Mouse (Mus musculus) midbrain, embryonic 13.5 days (tissue): ENCODE data around the gene Nhsl1. TPM values are rescaled to one million over a fixed set of nuclear protein-coding genes. Genes with fewer than 3 reads are reported as not detected.
"Not testable (repeated sequence)": the region's sequence is repeated elsewhere in the genome, so short reads cannot be mapped to it uniquely, and the experiment has no call there.

ENCODE experiments used
- ATAC-seq: fragments of 200-750 bp; cut with Nextera tagmentation; 2 replicates; pipeline ENCODE4 v1.8.0; 2017; ENCODE audit warnings: mild to moderate bottlenecking, moderate TSS enrichment, moderate library complexity
- H3K27ac ChIP-seq: fragments of 300-500 bp; sonication (generic); 2 replicates; pipeline ENCODE4 v1.5.1; 2015; ENCODE audit warnings: inconsistent platforms, mild to moderate bottlenecking, moderate library complexity
- H3K27me3 ChIP-seq: fragments of 300-500 bp; sonication (generic); 2 replicates; pipeline ENCODE4 v1.6.1; 2015; ENCODE audit warnings: mild to moderate bottlenecking, inconsistent platforms
- H3K36me3 ChIP-seq: fragments of 300-500 bp; sonication (generic); 2 replicates; pipeline ENCODE4 v1.6.1; 2015; ENCODE audit warnings: mild to moderate bottlenecking, inconsistent platforms
- H3K4me1 ChIP-seq: fragments of 300-500 bp; sonication (generic); replicated peaks from 2 replicates; pipeline ENCODE4 v1.6.1; 2015; ENCODE audit warnings: inconsistent platforms
- H3K4me2 ChIP-seq: fragments of 300-500 bp; sonication (generic); replicated peaks from 2 replicates; pipeline ENCODE4 v1.6.1; 2015; ENCODE audit warnings: moderate library complexity, mild to moderate bottlenecking, inconsistent platforms
- H3K4me3 ChIP-seq: fragments of 300-500 bp; sonication (generic); replicated peaks from 2 replicates; pipeline ENCODE4 v1.5.1; 2015; ENCODE audit warnings: mild to moderate bottlenecking, inconsistent platforms
- H3K9ac ChIP-seq: fragments of 300-500 bp; sonication (generic); replicated peaks from 2 replicates; pipeline ENCODE4 v1.6.1; 2015; ENCODE audit warnings: mild to moderate bottlenecking, inconsistent platforms
- H3K9me3 ChIP-seq: fragments of 300-500 bp; sonication (generic); 2 replicates; pipeline ENCODE4 v1.6.1; 2016; ENCODE audit warnings: mild to moderate bottlenecking, inconsistent platforms
- WGBS: fragments of 180-500 bp; shearing (Covaris S2); methylation state at CpG from one replicate; pipeline ENCODE4 v1.1.7; 2015; 5-methylcytosine and 5-hydroxymethylcytosine counted together
- polyA plus RNA-seq: library from polyadenylated mRNA; unstranded; fragments of >200 nt; fragmentation: Nextera tagmentation; extraction: Ambion mirVana; gene quantifications from 2 replicates; pipeline ENCODE4 v1.2.1, GENCODE M21; 2015

Gene Nhsl1
- polyA plus RNA-seq, 1 experiment from 2014 or later, result 14.3 TPM

GRCm38 (mm10) chr10:18429533-18429932 is 110.7 kb downstream of the Nhsl1 start:
- Histone ChIP-seq H3K4me2 (no peak overlapping the region), H3K27ac (no peak overlapping the region)
- WGBS, result 95% methylated on average over 3 of the region's 3 CpGs

GRCm38 (mm10) chr10:18430141-18430540 is 111.4 kb downstream of the Nhsl1 start:
- H3K9me3 ChIP-seq, result 0 out of 2 replicates have a peak, but pooled peaks cover 4% of the 10 kb centered on the region
- H3K27ac ChIP-seq, result no peak overlapping the region
- H3K4me1 ChIP-seq, result peaks cover 17% of the 10 kb centered on the region
- 76% methylated on average over 8 of the region's 8 CpGs for WGBS
- H3K27me3 ChIP-seq, result 0 out of 2 replicates have a peak, but pooled peaks cover 3% of the 10 kb centered on the region
- peaks cover 11% of the 10 kb centered on the region for H3K36me3 ChIP-seq
- H3K4me3 ChIP-seq, result no peak overlapping the region
- no peak overlapping the region for H3K9ac ChIP-seq
- no peak for ATAC-seq
- H3K4me2 ChIP-seq, result no peak overlapping the region

More at GRCm38 (mm10) chr10:18429533-18429932, 110.7 kb downstream of the Nhsl1 start:
- H3K4me3 ChIP-seq, result no peak overlapping the region
- no peak overlapping the region for H3K9ac ChIP-seq
- peaks cover 11% of the 10 kb centered on the region for H3K36me3 ChIP-seq
- peaks cover 17% of the 10 kb centered on the region for H3K4me1 ChIP-seq
- H3K9me3 ChIP-seq, result 0 out of 2 replicates have a peak, but pooled peaks cover 4% of the 10 kb centered on the region
- no peak for ATAC-seq
- 0 out of 2 replicates have a peak, but pooled peaks cover 3% of the 10 kb centered on the region for H3K27me3 ChIP-seq

- Histone ChIP-seq H3K4me3 (peak overlapping the region; percentile 42), H3K4me2 (peak overlapping the region; percentile 62), H3K9ac (peak overlapping the region; percentile 66; the same call in 1 of the 2 replicates), H3K4me1 (peaks cover 17% of the 10 kb centered on the region), H3K36me3 (peaks cover 11% of the 10 kb centered on the region), H3K9me3 (0 out of 2 replicates have a peak, but pooled peaks cover 4% of the 10 kb centered on the region), H3K27me3 (0 out of 2 replicates have a peak, but pooled peaks cover 3% of the 10 kb centered on the region), H3K27ac (peak overlapping the region; percentile 69; the same call in 1 of the 2 replicates)
- 4% methylated on average over 18 of the region's 18 CpGs for WGBS
- ATAC-seq, result peak; percentile 80
These were observed 112.2 kb downstream of the Nhsl1 start for GRCm38 (mm10) chr10:18430973-18431372.

GRCm38 (mm10) chr10:18431546-18431945 is 112.8 kb downstream of the Nhsl1 start:
- WGBS, result 83% methylated on average over 3 of the region's 3 CpGs
- Histone ChIP-seq H3K4me3 (no peak overlapping the region), H3K36me3 (peaks cover 11% of the 10 kb centered on the region), H3K9ac (no peak overlapping the region), H3K27ac (no peak overlapping the region), H3K4me2 (0 out of 2 replicates have a peak overlapping the region, but pooled peaks have one; percentile 9), H3K9me3 (0 out of 2 replicates have a peak, but pooled peaks cover 4% of the 10 kb centered on the region), H3K4me1 (peaks cover 21% of the 10 kb centered on the region), H3K27me3 (0 out of 2 replicates have a peak, but pooled peaks cover 3% of the 10 kb centered on the region)
- no peak for ATAC-seq

GRCm38 (mm10) chr10:18435454-18435853 is 116.7 kb downstream of the Nhsl1 start:
- no peaks in the 10 kb centered on the region for H3K27me3 ChIP-seq
- H3K4me1 ChIP-seq, result peaks cover 16% of the 10 kb centered on the region
- no peaks in the 10 kb centered on the region for H3K9me3 ChIP-seq
- H3K4me3 ChIP-seq, result no peak overlapping the region
- no peak overlapping the region for H3K27ac ChIP-seq
- ATAC-seq, result no peak
- H3K9ac ChIP-seq, result no peak overlapping the region
- H3K4me2 ChIP-seq, result no peak overlapping the region
- WGBS, result 82% methylated on average over 6 of the region's 6 CpGs
- H3K36me3 ChIP-seq, result no peaks in the 10 kb centered on the region

- Histone ChIP-seq H3K27me3 (no peaks in the 10 kb centered on the region), H3K4me3 (no peak overlapping the region), H3K4me2 (no peak overlapping the region), H3K4me1 (peaks cover 11% of the 10 kb centered on the region), H3K27ac (no peak overlapping the region), H3K9me3 (no peaks in the 10 kb centered on the region), H3K9ac (no peak overlapping the region), H3K36me3 (no peaks in the 10 kb centered on the region)
- no peak for ATAC-seq
- 52% methylated on average over 7 of the region's 7 CpGs for WGBS
These were observed 117.2 kb downstream of the Nhsl1 start for GRCm38 (mm10) chr10:18435938-18436337.

GRCm38 (mm10) chr10:18437584-18437983 is 118.8 kb downstream of the Nhsl1 start:
- peaks cover 4% of the 10 kb centered on the region; the same call in 1 of the 2 replicates for H3K4me1 ChIP-seq
- no peak overlapping the region for H3K27ac ChIP-seq
- no peak for ATAC-seq
- H3K4me3 ChIP-seq, result no peak overlapping the region
- H3K9ac ChIP-seq, result no peak overlapping the region
- no peak overlapping the region for H3K4me2 ChIP-seq
- no peaks in the 10 kb centered on the region for H3K9me3 ChIP-seq
- H3K27me3 ChIP-seq, result no peaks in the 10 kb centered on the region
- 56% methylated on average over 2 of the region's 2 CpGs for WGBS
- H3K36me3 ChIP-seq, result no peaks in the 10 kb centered on the region

- Histone ChIP-seq H3K9me3 (no peaks in the 10 kb centered on the region), H3K27me3 (peaks cover 18% of the 10 kb centered on the region; the same call in 1 of the 2 replicates), H3K4me1 (peaks cover 21% of the 10 kb centered on the region), H3K4me3 (no peak overlapping the region), H3K9ac (no peak overlapping the region), H3K36me3 (no peaks in the 10 kb centered on the region), H3K27ac (peak overlapping the region; percentile 30; the same call in 1 of the 2 replicates), H3K4me2 (peak overlapping the region; percentile 26; the same call in 1 of the 2 replicates)
- 15% methylated on average over 6 of the region's 6 CpGs for WGBS
- peak; percentile 89 for ATAC-seq
These were observed 127.0 kb downstream of the Nhsl1 start for GRCm38 (mm10) chr10:18445603-18446358.

- peak overlapping the region; percentile 26; the same call in 1 of the 2 replicates for H3K4me2 ChIP-seq
- no peak overlapping the region for H3K9ac ChIP-seq
- H3K4me1 ChIP-seq, result peaks cover 22% of the 10 kb centered on the region
- H3K4me3 ChIP-seq, result no peak overlapping the region
- no peaks in the 10 kb centered on the region for H3K36me3 ChIP-seq
- no peaks in the 10 kb centered on the region for H3K9me3 ChIP-seq
- H3K27me3 ChIP-seq, result peaks cover 18% of the 10 kb centered on the region; the same call in 1 of the 2 replicates
- peak; percentile 68 for ATAC-seq
- 1% methylated on average over 5 of the region's 7 CpGs for WGBS
- 0 out of 2 replicates have a peak overlapping the region, but pooled peaks have one; percentile 30 for H3K27ac ChIP-seq
These were observed 127.6 kb downstream of the Nhsl1 start for GRCm38 (mm10) chr10:18446359-18446820.

GRCm38 (mm10) chr10:18447299-18447698 is 128.5 kb downstream of the Nhsl1 start:
- no peaks in the 10 kb centered on the region for H3K36me3 ChIP-seq
- H3K9me3 ChIP-seq, result no peaks in the 10 kb centered on the region
- H3K4me1 ChIP-seq, result peaks cover 23% of the 10 kb centered on the region
- peaks cover 18% of the 10 kb centered on the region; the same call in 1 of the 2 replicates for H3K27me3 ChIP-seq
- WGBS, result 63% methylated on average over 4 of the region's 4 CpGs
- no peak overlapping the region for H3K4me3 ChIP-seq
- no peak overlapping the region for H3K4me2 ChIP-seq
- ATAC-seq, result no peak
- H3K27ac ChIP-seq, result no peak overlapping the region
- no peak overlapping the region for H3K9ac ChIP-seq

GRCm38 (mm10) chr10:18448896-18449295 is 130.1 kb downstream of the Nhsl1 start:
- H3K27ac ChIP-seq, H3K4me3 ChIP-seq, ATAC-seq, H3K9me3 ChIP-seq, H3K4me2 ChIP-seq, H3K9ac ChIP-seq, H3K36me3 ChIP-seq: not testable (repeated sequence)
- WGBS, result 90% methylated on average over 7 of the region's 7 CpGs
- peaks cover 23% of the 10 kb centered on the region for H3K4me1 ChIP-seq
- H3K27me3 ChIP-seq, result peaks cover 13% of the 10 kb centered on the region; the same call in 1 of the 2 replicates

GRCm38 (mm10) chr10:18453380-18453779 is 134.6 kb downstream of the Nhsl1 start:
- ATAC-seq, result peak; percentile 48
- no peak overlapping the region for H3K27ac ChIP-seq
- WGBS, result 33% methylated on average over 4 of the region's 4 CpGs
- peaks cover 7% of the 10 kb centered on the region; the same call in 1 of the 2 replicates for H3K27me3 ChIP-seq
- peaks cover 17% of the 10 kb centered on the region for H3K4me1 ChIP-seq
- H3K4me2 ChIP-seq, result no peak overlapping the region
- no peak overlapping the region for H3K4me3 ChIP-seq
- H3K9ac ChIP-seq, result no peak overlapping the region
- no peaks in the 10 kb centered on the region for H3K9me3 ChIP-seq
- H3K36me3 ChIP-seq, result no peaks in the 10 kb centered on the region
